Mouse (Mus musculus) midbrain, embryonic 10.5 days (tissue): ENCODE results near the gene Arl8a. TPM values are rescaled to one million over a fixed set of nuclear protein-coding genes. Genes with fewer than 3 reads are reported as not detected.
A peak's percentile ranks its signal among the peaks of the same experiment; 100 is the strongest.

Experiments
- DNase-seq: peaks from one replicate; pipeline ENCODE4 v3.0.0-alpha.2; 2017; ENCODE audit warnings: low spot score
- H3K27ac ChIP-seq: fragments of 300-500 bp; sonication (generic); replicated peaks from 2 replicates; pipeline ENCODE4 v1.5.1; 2016; ENCODE audit warnings: mild to moderate bottlenecking
- H3K27me3 ChIP-seq: fragments of 300-500 bp; sonication (generic); 2 replicates; pipeline ENCODE4 v1.6.1; 2016; ENCODE audit warnings: low read depth, mild to moderate bottlenecking; ENCODE audit not compliant: poor library complexity, severe bottlenecking
- H3K36me3 ChIP-seq: fragments of 300-500 bp; sonication (generic); 2 replicates; pipeline ENCODE4 v1.6.1; 2016; ENCODE audit warnings: mild to moderate bottlenecking, moderate library complexity
- H3K4me1 ChIP-seq: fragments of 300-500 bp; sonication (generic); 2 replicates; pipeline ENCODE4 v1.6.1; 2016
- H3K4me3 ChIP-seq: fragments of 300-500 bp; sonication (generic); 2 replicates; pipeline ENCODE4 v1.5.1; 2016; ENCODE audit warnings: mild to moderate bottlenecking, moderate library complexity
- H3K9me3 ChIP-seq: fragments of 300-500 bp; sonication (generic); replicated peaks from 2 replicates; pipeline ENCODE4 v1.6.1; 2016; ENCODE audit warnings: mild to moderate bottlenecking
- WGBS: fragments of 180-500 bp; shearing (Covaris S2); methylation state at CpG from one replicate; pipeline ENCODE4 v1.1.7; 2016; 5-methylcytosine and 5-hydroxymethylcytosine counted together
- polyA plus RNA-seq: library from polyadenylated mRNA; unstranded; fragments of >200 nt; fragmentation: Nextera tagmentation; extraction: Ambion mirVana; gene quantifications from 2 replicates; pipeline ENCODE4 v1.2.1, GENCODE M21; 2016

Arl8a gene
- polyA plus RNA-seq, 1 experiment from 2014 or later, result 46.5 TPM

DNA sequence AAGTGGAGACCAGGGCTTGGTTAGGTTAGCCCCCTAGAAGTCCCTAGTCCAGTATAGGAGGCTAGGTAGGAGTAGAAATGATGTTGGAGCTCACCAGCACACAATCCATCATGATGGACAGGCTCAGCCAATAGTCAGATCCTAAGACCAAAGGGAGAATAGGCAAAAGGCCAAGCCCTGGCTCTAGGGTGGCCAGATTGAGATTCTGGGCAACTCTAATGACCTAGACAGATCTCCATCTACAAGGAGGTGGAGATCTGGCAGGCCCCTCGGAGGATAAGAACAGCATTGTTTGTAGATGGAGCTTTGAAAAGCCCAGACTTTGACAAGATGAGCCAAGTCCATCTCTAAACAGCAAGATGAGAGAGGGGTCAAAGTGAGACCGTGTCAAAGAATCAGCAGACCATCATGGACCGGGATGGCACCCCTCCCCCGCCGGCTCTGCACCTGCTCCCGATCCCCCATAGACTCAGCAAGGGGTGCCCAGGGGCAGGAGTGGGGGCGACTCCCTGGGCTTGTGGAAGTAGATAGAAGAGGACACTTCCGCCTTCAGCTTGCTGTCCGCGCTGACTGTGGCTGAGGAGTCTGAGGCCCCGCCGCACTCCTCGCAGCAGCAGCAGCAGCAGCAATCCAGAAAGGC, 13.9 kb downstream of the Arl8a start:
- 88% methylated on average over 13 of the region's 13 CpGs for WGBS
- Histone ChIP-seq H3K4me1 (peaks cover 12% of the 10 kb centered on the region), H3K27ac (peak overlapping the region; percentile 42; the same call in 1 of the 2 replicates), H3K4me3 (no peak overlapping the region), H3K36me3 (peaks cover 14% of the 10 kb centered on the region), H3K9me3 (no peaks in the 10 kb centered on the region), H3K27me3 (no peaks in the 10 kb centered on the region)
- no peak for DNase-seq

DNA sequence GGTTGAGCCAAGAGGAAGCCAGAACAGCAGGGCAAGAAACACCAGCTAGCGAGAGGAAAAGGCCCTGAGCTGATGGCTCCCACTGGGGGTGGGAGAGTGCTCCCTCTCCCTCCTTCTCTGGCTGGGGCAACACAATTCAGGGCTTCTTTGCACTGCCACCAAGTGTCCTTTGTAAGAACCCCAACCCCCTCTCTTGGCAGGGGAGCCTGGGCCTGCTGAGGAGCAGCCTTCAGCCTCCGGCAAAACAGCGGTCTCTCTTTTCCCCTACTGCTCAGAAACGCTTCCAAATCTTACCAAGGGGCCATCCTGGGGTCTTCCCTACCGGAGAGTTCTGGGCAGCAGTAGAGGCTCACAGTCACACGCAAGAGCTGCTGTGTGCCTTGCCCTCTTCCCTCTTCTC, 16.1 kb downstream of the Arl8a start:
- DNase-seq, result no peak
- H3K9me3 ChIP-seq, result no peaks in the 10 kb centered on the region
- H3K4me1 ChIP-seq, result peaks cover 15% of the 10 kb centered on the region
- no peak overlapping the region for H3K4me3 ChIP-seq
- 37% methylated on average over 6 of the region's 6 CpGs for WGBS
- no peaks in the 10 kb centered on the region for H3K36me3 ChIP-seq
- H3K27me3 ChIP-seq, result no peaks in the 10 kb centered on the region
- H3K27ac ChIP-seq, result no peak overlapping the region

DNA sequence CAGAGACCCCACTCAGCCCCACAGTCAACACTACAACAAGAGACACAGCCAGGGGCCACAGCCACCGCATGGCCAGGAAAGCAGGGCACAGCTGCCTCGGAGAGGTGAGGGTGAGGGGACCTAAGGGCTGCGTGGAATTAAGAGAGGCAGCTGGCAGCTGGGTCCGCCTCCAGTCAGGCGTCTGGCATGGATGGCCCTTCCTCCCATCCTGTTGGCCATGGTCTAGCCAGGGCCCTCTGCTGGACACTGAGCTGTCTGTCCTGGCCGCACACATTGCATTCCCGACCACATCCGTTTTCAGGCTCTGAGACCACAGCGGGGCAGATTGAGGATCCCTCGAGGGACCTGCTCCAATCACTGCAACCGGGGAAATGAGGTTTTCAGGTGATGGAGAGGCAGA, 20.8 kb downstream of the Arl8a start, which contains the start of gene Gpr37l1:
Gpr37l1 (minus strand) TSS at position 247 of the 400 bp plus-strand sequence.
- no peaks in the 10 kb centered on the region for H3K27me3 ChIP-seq
- no peaks in the 10 kb centered on the region for H3K36me3 ChIP-seq
- DNase-seq, result no peak
- no peaks in the 10 kb centered on the region for H3K9me3 ChIP-seq
- peaks cover 3% of the 10 kb centered on the region; the same call in 1 of the 2 replicates for H3K4me1 ChIP-seq
- H3K27ac ChIP-seq, result no peak within 1 kb of the TSS
- no peak within 1 kb of the TSS for H3K4me3 ChIP-seq
- 69% methylated on average over 11 of the region's 11 CpGs for WGBS

DNA sequence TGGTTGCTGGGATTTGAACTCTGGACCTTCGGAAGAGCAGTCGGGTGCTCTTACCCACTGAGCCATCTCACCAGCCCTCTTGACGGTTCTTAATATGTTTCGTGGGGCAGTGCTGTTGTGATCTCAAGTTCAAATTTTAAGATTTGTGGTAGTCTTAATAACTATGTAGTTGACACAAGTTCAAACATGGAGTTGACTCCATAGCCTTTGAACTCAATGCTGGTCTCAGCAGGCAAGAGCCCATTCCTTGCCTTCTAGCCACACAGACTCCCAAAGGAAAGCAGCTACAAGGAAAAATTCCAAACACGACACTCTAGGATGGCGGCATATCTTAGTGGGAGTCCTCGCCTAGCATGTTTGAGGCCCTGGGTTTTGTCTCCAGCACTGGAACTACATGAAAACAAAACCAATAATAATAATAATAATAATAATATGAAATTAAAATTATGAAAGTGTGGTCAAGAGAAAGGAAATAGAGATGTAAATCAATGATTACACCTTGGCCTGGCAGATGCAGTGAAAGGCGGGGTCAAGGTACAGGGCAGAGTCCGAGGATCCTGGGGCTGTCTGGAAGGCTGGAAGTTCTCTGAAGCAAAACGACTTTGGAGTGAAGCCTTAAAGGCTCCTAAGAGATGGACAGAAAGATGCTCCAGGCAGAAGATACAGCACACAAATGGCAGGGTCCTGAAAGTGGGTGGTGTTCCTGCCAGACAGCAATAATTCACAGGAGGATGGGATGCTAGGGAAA, 22.0 kb downstream of the Arl8a start:
- peaks cover 3% of the 10 kb centered on the region; the same call in 1 of the 2 replicates for H3K4me1 ChIP-seq
- no peak overlapping the region for H3K27ac ChIP-seq
- no peaks in the 10 kb centered on the region for H3K36me3 ChIP-seq
- no peaks in the 10 kb centered on the region for H3K9me3 ChIP-seq
- 91% methylated on average over 10 of the region's 10 CpGs for WGBS
- H3K4me3 ChIP-seq, result no peak overlapping the region
- no peak for DNase-seq
- H3K27me3 ChIP-seq, result no peaks in the 10 kb centered on the region

DNA sequence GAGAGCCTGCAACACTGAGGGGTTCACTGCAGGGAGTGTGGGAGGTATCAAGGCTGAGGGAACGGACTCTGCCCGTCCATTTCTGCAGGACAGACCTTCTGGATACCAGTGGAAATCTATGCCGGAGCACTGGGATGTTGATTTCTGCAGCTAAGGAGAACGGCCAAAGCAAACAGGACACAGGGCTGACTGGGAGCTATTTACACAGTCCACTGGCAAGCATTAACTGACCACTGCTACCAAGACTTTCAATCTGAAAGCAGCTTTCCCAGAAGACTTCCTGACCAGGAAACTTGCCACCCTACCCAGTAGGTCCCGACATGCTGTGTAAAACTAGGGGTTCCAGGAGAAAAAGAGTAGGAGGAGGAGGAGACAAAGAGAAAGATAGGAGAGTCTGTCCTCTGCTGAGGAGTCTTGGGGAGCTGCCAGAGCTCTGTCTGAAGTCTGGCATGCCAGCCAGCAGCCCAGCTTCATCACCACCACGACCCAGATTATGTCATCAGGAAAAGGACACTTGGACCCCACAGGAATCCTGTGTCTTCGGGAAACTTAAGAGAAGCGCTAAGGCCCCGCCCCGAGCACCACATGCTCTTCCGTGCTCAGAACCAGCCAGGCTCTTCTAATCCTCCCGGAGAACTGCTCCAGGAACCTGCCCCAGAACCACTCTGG, 23.1 kb downstream of the Arl8a start:
- no peaks in the 10 kb centered on the region for H3K9me3 ChIP-seq
- H3K36me3 ChIP-seq, result no peaks in the 10 kb centered on the region
- peaks cover 3% of the 10 kb centered on the region; the same call in 1 of the 2 replicates for H3K4me1 ChIP-seq
- H3K27me3 ChIP-seq, result no peaks in the 10 kb centered on the region
- WGBS, result 62% methylated on average over 12 of the region's 12 CpGs
- no peak overlapping the region for H3K4me3 ChIP-seq
- no peak overlapping the region for H3K27ac ChIP-seq
- DNase-seq, result no peak

DNA sequence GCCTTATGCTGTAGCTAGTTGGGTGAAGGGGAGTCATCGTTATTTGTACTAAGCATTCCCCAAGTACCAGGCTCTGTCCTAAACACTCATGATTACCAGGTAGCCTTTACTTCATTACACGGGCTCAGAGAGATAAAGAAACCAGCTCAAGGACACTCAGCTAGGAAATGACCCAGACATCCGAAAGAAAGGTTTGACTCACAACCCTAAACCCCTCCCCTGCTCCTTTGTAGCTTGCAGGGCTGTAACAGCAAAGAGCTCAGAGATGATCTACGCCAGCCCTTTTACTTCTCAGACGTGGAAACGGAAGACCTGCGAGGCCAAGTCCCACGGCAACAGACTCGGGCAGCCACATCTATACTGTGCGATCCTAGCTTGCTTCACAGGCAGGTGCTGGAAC, 23.7 kb downstream of the Arl8a start:
- H3K36me3 ChIP-seq, result no peaks in the 10 kb centered on the region
- DNase-seq, result no peak
- no peaks in the 10 kb centered on the region for H3K27me3 ChIP-seq
- WGBS, result 82% methylated on average over 10 of the region's 10 CpGs
- H3K4me3 ChIP-seq, result no peak overlapping the region
- no peaks in the 10 kb centered on the region for H3K9me3 ChIP-seq
- peaks cover 3% of the 10 kb centered on the region; the same call in 1 of the 2 replicates for H3K4me1 ChIP-seq
- no peak overlapping the region for H3K27ac ChIP-seq

DNA sequence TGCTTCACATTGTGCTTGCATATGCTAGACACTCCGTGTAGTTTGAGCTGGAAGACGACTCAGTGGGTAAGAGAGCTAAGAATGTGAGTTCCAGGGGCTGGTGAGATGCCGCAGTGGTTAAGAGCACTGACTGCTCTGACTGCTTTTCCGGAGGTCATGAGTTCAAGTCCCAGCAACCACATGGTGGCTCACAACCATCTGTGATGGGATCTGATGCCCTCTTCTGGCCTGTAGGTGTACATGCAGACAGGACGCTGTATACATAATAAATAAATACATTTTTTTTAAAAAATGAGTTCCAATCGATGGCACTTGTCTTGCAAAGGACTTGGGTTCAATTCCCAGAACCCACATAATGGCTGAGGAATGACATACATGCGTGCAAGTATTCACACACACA, 24.6 kb downstream of the Arl8a start:
- Histone ChIP-seq H3K9me3 (no peaks in the 10 kb centered on the region), H3K36me3 (no peaks in the 10 kb centered on the region), H3K27me3 (no peaks in the 10 kb centered on the region), H3K27ac (no peak overlapping the region), H3K4me1 (peaks cover 3% of the 10 kb centered on the region; the same call in 1 of the 2 replicates), H3K4me3 (no peak overlapping the region)
- DNase-seq, result no peak
- WGBS, result 84% methylated on average over 7 of the region's 7 CpGs

DNA sequence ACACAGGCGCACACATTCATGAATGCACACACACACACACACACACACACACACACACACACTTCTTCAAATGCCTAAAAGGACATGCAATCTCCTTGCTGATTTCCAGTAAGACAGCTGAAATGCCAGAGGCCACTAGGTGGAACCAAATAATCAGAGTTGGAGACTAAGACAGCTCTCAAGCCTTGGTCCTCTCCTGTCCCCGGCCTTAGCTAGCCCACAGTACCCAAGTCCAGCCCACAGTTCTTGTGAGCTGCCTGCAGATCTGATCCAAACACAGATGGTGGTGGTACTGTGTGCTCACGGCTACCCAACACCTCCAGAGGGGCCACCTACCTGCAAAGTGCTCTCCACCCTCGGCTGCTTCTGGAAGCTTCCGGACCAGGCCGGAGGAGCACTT, 25.4 kb downstream of the Arl8a start:
- Histone ChIP-seq H3K36me3 (no peaks in the 10 kb centered on the region), H3K9me3 (no peaks in the 10 kb centered on the region), H3K4me3 (no peak overlapping the region), H3K4me1 (peaks cover 3% of the 10 kb centered on the region; the same call in 1 of the 2 replicates), H3K27ac (no peak overlapping the region), H3K27me3 (no peaks in the 10 kb centered on the region)
- DNase-seq, result peak; percentile 42
- 54% methylated on average over 6 of the region's 6 CpGs for WGBS

DNA sequence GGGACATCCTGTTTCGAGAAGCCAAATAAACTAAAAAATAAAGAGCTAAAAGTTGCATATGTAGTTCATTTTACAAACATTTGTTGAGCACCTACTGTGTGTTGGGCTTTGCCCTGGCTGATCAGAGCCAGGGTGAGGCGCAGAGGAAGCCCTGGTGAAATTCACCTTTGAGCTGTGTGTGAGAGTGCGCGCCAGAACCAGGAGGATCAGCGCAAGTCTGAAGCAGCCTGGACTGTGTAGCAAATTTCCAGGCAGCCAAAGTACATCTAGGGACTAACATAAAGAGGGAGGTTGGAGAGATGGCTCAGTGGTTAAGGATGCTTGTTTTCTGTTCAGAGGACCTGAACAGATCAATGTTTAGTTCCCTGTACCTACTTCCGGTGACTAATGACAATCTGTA, 26.7 kb downstream of the Arl8a start:
- Histone ChIP-seq H3K4me1 (no peaks in the 10 kb centered on the region), H3K27me3 (no peaks in the 10 kb centered on the region), H3K4me3 (no peak overlapping the region), H3K27ac (no peak overlapping the region), H3K9me3 (no peaks in the 10 kb centered on the region), H3K36me3 (no peaks in the 10 kb centered on the region)
- no peak for DNase-seq
- WGBS, result 93% methylated on average over 6 of the region's 6 CpGs

DNA sequence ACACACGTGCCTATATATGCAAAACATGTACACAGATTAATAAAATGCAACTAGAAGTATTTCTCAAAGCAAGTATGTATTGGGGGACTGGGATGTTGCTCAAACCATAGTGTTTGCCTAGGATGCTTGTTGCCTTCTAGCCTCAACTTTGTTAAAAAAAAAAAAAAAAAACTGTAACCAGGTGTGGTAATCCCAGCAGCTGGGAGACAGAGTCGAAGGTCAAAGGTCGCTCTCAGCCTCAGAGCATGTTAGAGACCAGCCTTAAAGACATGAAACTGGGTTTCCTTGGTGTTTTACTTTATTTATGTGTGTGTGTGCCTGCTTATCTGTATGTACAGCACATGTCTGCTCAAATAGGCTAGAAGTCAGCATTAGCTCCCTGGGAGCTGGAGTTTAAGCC, 28.6 kb downstream of the Arl8a start:
- Histone ChIP-seq H3K36me3 (no peaks in the 10 kb centered on the region), H3K9me3 (no peaks in the 10 kb centered on the region), H3K27ac (no peak overlapping the region), H3K27me3 (no peaks in the 10 kb centered on the region), H3K4me3 (no peak overlapping the region), H3K4me1 (no peaks in the 10 kb centered on the region)
- 84% methylated on average over 3 of the region's 3 CpGs for WGBS
- DNase-seq, result no peak

DNA sequence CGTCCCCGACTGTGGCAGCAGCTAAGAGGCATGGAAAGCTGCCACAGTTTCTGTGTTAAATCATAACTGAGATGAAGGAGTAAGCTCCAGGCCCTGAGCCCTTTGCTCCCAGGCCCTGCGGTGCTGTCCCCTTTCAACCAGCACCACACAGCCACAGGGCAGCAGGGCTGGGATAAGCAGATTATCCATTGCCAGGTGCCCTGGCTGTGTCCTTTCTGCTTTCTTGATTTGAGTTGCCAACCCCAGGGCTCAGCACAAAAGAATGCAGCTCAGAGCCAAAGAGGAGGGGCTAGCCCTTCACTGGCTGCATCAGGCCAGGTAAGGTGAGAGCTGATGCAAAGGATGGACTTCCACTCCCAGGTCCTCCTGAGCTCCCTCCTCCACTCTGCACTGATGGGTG, 31.1 kb downstream of the Arl8a start:
- H3K27ac ChIP-seq, result no peak overlapping the region
- no peaks in the 10 kb centered on the region for H3K36me3 ChIP-seq
- WGBS, result 80% methylated on average over 3 of the region's 3 CpGs
- no peak overlapping the region for H3K4me3 ChIP-seq
- no peaks in the 10 kb centered on the region for H3K4me1 ChIP-seq
- H3K9me3 ChIP-seq, result no peaks in the 10 kb centered on the region
- H3K27me3 ChIP-seq, result no peaks in the 10 kb centered on the region
- no peak for DNase-seq

DNA sequence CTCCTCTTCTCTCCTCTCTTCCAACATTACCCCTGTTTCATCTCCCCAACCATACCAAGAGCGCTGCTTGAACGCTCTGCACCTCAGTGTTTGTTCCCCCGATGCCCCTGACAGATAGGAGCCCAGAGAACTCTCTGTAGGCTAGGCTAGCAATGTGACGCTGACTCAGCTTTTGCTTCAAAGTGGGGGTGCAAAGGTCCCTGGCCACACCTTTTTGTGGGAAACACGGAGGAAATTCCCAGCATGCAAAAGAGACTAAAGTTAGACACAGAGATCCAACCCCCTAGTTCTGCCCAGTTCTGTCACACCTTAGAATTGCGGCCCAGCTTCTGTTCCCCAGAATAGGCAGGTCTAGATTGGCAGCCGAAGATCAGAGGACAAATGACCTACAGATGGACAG, 32.2 kb downstream of the Arl8a start:
- no peak overlapping the region for H3K4me3 ChIP-seq
- H3K4me1 ChIP-seq, result peaks cover 4% of the 10 kb centered on the region; the same call in 1 of the 2 replicates
- DNase-seq, result no peak
- WGBS, result 89% methylated on average over 7 of the region's 7 CpGs
- no peak overlapping the region for H3K27ac ChIP-seq
- no peaks in the 10 kb centered on the region for H3K36me3 ChIP-seq
- H3K27me3 ChIP-seq, result no peaks in the 10 kb centered on the region
- no peaks in the 10 kb centered on the region for H3K9me3 ChIP-seq

DNA sequence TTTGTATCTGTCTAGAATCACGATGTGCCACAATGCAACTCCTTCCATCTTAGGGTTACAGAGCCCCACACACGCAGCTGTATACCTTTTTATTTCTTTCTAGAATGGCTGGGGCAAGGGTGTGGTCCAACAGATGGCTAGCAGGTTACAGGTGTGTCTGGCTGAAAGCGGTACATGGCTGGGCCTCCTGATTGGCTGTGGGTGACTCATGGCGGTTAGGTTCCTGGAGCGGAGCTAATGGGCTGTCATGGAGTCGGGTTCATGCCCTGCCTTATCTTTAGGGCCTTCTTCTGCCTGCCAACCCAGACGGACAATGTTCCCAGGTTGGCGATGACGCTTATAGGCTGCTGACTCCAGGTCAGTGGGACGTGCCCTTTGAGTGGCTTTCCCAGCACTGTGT, 34.2 kb downstream of the Arl8a start:
- H3K4me3 ChIP-seq, result no peak overlapping the region
- H3K9me3 ChIP-seq, result no peaks in the 10 kb centered on the region
- 85% methylated on average over 10 of the region's 10 CpGs for WGBS

More for the DNA sequence above, 34.2 kb downstream of the Arl8a start:
- Histone ChIP-seq H3K27me3 (no peaks in the 10 kb centered on the region; the same call in 1 of the 2 replicates), H3K4me1 (peaks cover 4% of the 10 kb centered on the region; the same call in 1 of the 2 replicates), H3K36me3 (no peaks in the 10 kb centered on the region), H3K27ac (no peak overlapping the region)
- no peak for DNase-seq
